Mouse (Mus musculus) forelimb bud, embryonic 11.5 days (tissue): ENCODE results near the gene Tmprss13.

Experiments
- DNase-seq: peaks from one replicate; pipeline ENCODE4 v3.0.0-alpha.2; 2012; ENCODE audit warnings: low read depth, low spot score

The Tmprss13 gene

DNA sequence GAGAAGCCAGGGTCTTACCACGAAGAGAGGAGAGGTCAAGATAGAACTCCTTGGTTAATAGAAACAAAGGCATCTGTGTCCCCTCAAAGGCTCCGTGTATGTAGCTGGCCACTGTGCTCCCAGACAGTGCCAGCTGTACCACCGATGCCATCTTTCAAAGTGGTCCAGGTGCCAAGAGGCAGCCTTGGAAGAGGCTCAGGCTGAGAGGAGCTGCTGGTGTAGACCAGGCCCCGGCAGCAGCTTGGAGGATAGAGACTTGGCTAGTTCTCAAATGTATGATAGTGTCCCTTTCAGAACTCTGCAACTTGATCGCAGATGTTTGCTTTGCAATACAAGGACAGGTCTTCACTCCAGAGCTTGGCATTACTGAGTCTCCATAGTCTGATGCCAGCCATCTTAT is 63.4 kb downstream of the Tmprss13 start:
- no peak for DNase-seq

DNA sequence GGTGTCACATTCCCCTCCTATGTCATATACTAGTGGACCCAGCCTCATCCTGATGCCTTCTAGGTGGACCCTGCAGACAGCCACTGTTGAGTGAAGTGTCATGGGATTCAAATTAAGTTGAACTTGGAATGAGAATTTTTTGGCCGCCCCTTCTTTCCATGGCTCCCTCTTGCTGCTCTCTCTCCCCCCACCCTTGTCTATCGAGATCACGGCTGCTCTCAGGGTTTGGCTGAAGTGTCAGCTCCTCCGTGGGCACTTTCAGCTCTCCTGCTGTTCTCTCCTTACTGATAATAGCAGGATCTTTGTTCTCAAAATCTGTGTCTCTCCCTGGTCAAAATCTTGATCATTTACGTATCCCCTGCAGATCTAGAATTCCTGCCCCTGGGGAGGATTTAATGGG is 63.9 kb downstream of the Tmprss13 start:
- DNase-seq = no peak

- DNase-seq = no peak
These were observed 65.0 kb downstream of the Tmprss13 start for GRCm38 (mm10) chr9:45383883-45384282.

DNA sequence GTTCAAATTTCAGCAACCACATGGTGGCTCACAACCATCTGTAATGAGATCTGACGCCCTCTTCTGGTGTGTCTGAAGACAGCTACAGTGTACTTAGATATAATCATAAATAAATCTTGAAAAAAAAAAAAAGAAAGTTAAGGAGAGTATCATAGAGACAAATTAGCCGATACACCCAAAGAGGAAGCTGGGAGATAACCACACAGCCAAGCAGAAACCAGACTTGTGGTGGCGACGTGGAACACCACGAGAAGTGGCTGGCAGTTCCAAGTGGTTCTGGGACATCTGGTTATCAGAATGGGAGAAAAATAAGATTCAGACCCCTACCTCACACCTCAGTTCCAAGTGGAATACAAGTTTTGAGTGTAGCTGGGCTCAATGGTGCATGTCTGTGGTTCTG is 67.8 kb downstream of the Tmprss13 start:
- DNase-seq = no peak

DNA sequence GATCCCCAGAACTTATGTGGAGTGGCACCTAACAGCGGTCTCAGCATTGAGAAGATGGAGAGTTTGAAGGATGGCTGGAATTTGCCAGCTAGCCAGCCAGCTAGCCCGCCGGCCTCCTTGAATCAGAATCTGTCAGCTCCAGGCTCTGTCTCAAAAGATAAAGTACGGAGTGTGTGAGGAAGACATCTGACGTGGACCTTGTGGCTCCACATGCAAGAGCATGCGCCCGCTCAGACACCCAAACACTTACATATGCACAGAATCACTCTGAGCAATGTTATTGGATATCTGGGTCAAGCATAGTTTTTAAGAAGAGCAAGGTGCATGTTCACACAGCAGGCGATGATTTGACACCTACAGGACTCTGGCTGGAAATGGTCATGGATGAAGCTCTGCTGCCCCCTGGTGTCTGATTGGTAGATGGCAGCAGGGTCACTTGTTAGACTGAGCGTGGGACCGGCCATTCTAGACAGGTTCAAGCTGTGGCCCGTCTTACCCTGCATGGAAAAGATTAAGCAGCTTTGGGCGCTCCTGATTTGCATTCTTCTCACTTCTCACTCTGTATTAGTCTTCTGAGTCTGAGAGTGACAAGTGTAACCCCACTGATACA is 69.6 kb downstream of the Tmprss13 start:
- peak; percentile 69 for DNase-seq

DNA sequence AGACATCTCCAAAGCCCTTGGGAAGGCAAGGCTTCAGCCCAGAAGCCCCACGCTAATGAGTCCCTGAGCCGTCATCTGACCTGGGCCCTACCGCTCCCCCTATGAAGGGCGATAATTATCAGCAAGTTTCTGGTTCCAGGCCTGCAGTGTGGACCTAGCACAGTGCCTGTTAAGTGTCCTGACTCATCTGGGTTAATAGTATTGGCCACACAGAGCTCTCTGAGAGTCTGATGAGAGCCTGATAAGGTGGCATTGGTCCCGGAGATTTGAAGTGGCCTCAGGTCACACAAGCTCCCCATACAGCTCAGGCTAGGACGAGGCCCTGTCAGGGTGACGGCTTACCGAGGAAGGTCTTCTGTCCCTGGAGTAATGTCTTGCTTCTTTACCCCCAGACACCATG is 70.7 kb downstream of the Tmprss13 start:
- DNase-seq = no peak

DNA sequence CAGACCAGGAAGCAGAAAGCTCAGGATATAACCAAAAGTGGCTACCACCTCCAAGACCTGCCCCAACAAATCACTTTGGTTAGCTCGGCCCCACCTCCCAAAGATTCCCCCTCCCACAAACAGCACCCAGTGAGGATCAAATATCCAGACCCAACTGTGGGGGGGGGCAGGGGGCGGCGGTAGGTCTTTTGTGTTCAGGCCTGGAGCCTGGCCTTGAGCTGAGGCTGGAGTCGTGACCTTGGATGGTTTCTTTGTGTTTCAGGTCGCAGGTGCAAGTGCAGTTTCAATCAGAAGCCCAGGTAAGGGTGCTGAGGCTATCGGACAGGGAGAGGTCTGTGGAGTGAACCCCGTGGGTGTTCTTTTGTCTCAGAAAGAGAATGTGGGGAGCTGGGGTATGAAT is 72.4 kb downstream of the Tmprss13 start:
- no peak for DNase-seq

DNA sequence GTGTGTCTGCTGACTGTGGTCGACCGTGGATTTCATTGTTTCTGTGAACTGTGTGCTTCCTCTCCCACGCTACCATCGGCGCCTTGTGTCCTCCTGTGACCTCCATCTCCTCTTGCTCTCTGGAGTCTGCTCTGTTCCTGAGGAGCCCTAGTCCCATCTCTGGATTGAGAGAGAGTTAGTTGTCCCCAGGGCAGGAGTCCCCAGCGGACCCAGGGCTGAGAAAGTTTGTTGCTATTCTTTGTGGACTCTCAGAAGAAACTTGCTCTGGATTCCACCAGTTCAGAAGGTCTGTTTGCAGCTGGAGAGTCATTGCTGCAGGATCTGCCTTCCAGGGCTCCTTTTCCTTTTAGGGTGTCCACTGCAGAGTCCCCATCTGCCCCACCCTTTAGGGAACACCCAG is 76.3 kb downstream of the Tmprss13 start:
- DNase-seq = no peak

DNA sequence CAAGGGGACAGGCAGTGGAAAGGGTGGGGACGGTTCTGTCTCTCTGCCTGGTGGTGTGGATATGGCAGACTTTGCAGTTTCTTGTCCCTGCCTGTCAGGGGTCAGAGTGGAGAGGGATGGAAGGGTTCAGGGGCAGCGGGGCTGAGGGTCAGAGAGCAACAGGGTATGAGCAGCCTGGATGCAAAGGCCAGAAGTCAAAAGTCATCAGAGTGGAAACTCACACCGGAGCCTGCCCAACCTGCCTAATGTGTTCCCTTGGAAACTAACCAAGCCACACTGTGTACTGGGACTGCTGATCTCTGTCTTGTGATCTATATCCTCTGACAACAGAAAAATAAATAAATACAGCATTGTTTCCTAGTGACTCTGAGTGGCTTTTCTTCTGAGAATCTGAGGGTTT is 76.9 kb downstream of the Tmprss13 start:
- DNase-seq = no peak
